Mouse (Mus musculus) testis, adult 2 months (tissue): ENCODE data around the gene Ly75. TPM values are rescaled to one million over a fixed set of nuclear protein-coding genes. Genes with fewer than 3 reads are reported as not detected.

ENCODE experiments used
- H3K27ac ChIP-seq: fragments of 200-500 bp; 2 replicates; pipeline ENCODE4 v1.5.1; 2012; ENCODE audit warnings: low read depth, low read length; ENCODE audit not compliant: control insufficient read depth, insufficient read depth
- H3K27me3 ChIP-seq: fragments of 200-500 bp; 2 replicates; pipeline ENCODE4 v1.6.1; 2012; ENCODE audit warnings: mild to moderate bottlenecking, low read length, moderate library complexity; ENCODE audit not compliant: control insufficient read depth, insufficient read depth
- H3K36me3 ChIP-seq: fragments of 200-500 bp; 2 replicates; pipeline ENCODE4 v1.6.1; 2012; ENCODE audit warnings: mild to moderate bottlenecking, low read length; ENCODE audit not compliant: control insufficient read depth, insufficient read depth
- H3K4me1 ChIP-seq: fragments of 200-500 bp; 2 replicates; pipeline ENCODE4 v1.6.1; 2012; ENCODE audit warnings: low read length; ENCODE audit not compliant: control insufficient read depth, insufficient read depth
- H3K4me3 ChIP-seq: fragments of 200-500 bp; 2 replicates; pipeline ENCODE4 v1.5.1; 2012; ENCODE audit warnings: low read depth, mild to moderate bottlenecking, low read length, moderate library complexity, mixed read lengths; ENCODE audit not compliant: control insufficient read depth
- CTCF ChIP-seq: fragments of 200-500 bp; IDR thresholded peaks from 2 replicates; pipeline ENCODE4 v1.5.1; 2012; ENCODE audit warnings: low read depth, mild to moderate bottlenecking, inconsistent platforms, low read length, moderate library complexity; ENCODE audit not compliant: control insufficient read depth, insufficient read depth, insufficient replicate concordance
- POLR2A ChIP-seq: fragments of 200-500 bp; IDR thresholded peaks from 2 replicates; pipeline ENCODE4 v1.6.1; 2012; ENCODE audit warnings: low read depth, mild to moderate bottlenecking, inconsistent platforms, low read length, moderate library complexity; ENCODE audit not compliant: control insufficient read depth
- polyA plus RNA-seq: library from polyadenylated mRNA; depleted of rRNA; stranded (reverse); fragments of >200 nt; gene quantifications from 2 replicates; pipeline ENCODE4 v1.2.3, GENCODE M21; 2012

Ly75 gene
- polyA plus RNA-seq, 1 experiment = 0.54 TPM

- no peaks in the 10 kb centered on the region for H3K36me3 ChIP-seq
- TF ChIP-seq CTCF (no peak), POLR2A (no peak)
- no peak overlapping the region for H3K4me3 ChIP-seq
Observed at GRCm38 (mm10) chr2:60288606-60289005, 94.5 kb downstream of the Ly75 start.

GRCm38 (mm10) chr2:60285107-60285617, 97.9 kb downstream of the Ly75 start:
- Histone ChIP-seq H3K27me3 (no peaks in the 10 kb centered on the region; the same call in 1 of the 2 replicates), H3K27ac (no peak overlapping the region), H3K36me3 (no peaks in the 10 kb centered on the region), H3K4me1 (peaks cover 4% of the 10 kb centered on the region), H3K4me3 (no peak overlapping the region)
- TF ChIP-seq CTCF (no peak), POLR2A (no peak)

More at GRCm38 (mm10) chr2:60288606-60289005, 94.5 kb downstream of the Ly75 start:
- Histone ChIP-seq H3K27ac (no peak overlapping the region), H3K4me1 (peaks cover 4% of the 10 kb centered on the region), H3K27me3 (no peaks in the 10 kb centered on the region; the same call in 1 of the 2 replicates)

- Histone ChIP-seq H3K4me1 (peaks cover 4% of the 10 kb centered on the region), H3K27ac (peak within 1 kb of the TSS; percentile 78), H3K4me3 (peak within 1 kb of the TSS; percentile 83), H3K27me3 (no peaks in the 10 kb centered on the region; the same call in 1 of the 2 replicates), H3K36me3 (no peaks in the 10 kb centered on the region)
- TF ChIP-seq CTCF (no peak), POLR2A (no peak)
Observed at GRCm38 (mm10) chr2:60284467-60284821, 98.7 kb downstream of the Ly75 start, which contains the start of gene Cd302. Cd302 (minus strand) TSS chr2:60284488.

GRCm38 (mm10) chr2:60283751-60284466, 99.2 kb downstream of the Ly75 start:
- TF ChIP-seq POLR2A (peak; percentile 45; the same call in 1 of the 2 replicates), CTCF (no peak)
- peak overlapping the region; percentile 83 for H3K4me3 ChIP-seq
- peak overlapping the region; percentile 78 for H3K27ac ChIP-seq
- no peaks in the 10 kb centered on the region for H3K36me3 ChIP-seq
- H3K27me3 ChIP-seq = no peaks in the 10 kb centered on the region; the same call in 1 of the 2 replicates
- peaks cover 4% of the 10 kb centered on the region for H3K4me1 ChIP-seq

GRCm38 (mm10) chr2:60283208-60283750, 99.8 kb downstream of the Ly75 start:
- Histone ChIP-seq H3K36me3 (no peaks in the 10 kb centered on the region), H3K27ac (no peak overlapping the region), H3K4me3 (peak overlapping the region; percentile 83), H3K27me3 (no peaks in the 10 kb centered on the region; the same call in 1 of the 2 replicates), H3K4me1 (peaks cover 4% of the 10 kb centered on the region)
- TF ChIP-seq CTCF (no peak), POLR2A (no peak)

GRCm38 (mm10) chr2:60282625-60283024, 100.5 kb downstream of the Ly75 start:
- Histone ChIP-seq H3K27me3 (no peaks in the 10 kb centered on the region; the same call in 1 of the 2 replicates), H3K27ac (no peak overlapping the region), H3K4me1 (peaks cover 4% of the 10 kb centered on the region), H3K36me3 (no peaks in the 10 kb centered on the region), H3K4me3 (no peak overlapping the region)
- TF ChIP-seq CTCF = no peak
- TF ChIP-seq POLR2A = no peak

- Histone ChIP-seq H3K27ac (no peak overlapping the region), H3K27me3 (no peaks in the 10 kb centered on the region), H3K4me1 (no peaks in the 10 kb centered on the region; the same call in 1 of the 2 replicates), H3K4me3 (no peak overlapping the region), H3K36me3 (no peaks in the 10 kb centered on the region)
- TF ChIP-seq CTCF = no peak
- no peak for TF ChIP-seq POLR2A
Observed at GRCm38 (mm10) chr2:60278627-60279026, 104.5 kb downstream of the Ly75 start.
